Comparison of ENCODE assay signal across 14 mouse cellular contexts in genomic region chr8:79505381-79505780, GRCm38 (mm10).
"Had no signal": no experiment of that assay in that cellular context is flagged by ENCODE, and none has a peak within 500 bp of the region (broad histone marks: within the 10 kb centered on the region; RNA-seq: fewer than 3 reads in every experiment).

No protein-coding gene starts in this region.

- H3K4me3 ChIP-seq: left cerebral cortex, adult 2 months; limb, embryonic 12.5 days; liver, embryonic 13.5 days; lung, embryonic 15.5 days; megakaryocyte, embryonic 14.5 days; midbrain, embryonic 12.5 days had no signal

- H3K36me3 ChIP-seq: limb, embryonic 12.5 days; liver, embryonic 13.5 days; lung, embryonic 15.5 days; midbrain, embryonic 12.5 days had no signal

- H3K4me1 ChIP-seq: limb, embryonic 12.5 days; liver, embryonic 13.5 days; lung, embryonic 15.5 days; midbrain, embryonic 12.5 days had no signal

- H3K4me2 ChIP-seq: limb, embryonic 12.5 days; liver, embryonic 13.5 days; lung, embryonic 15.5 days; midbrain, embryonic 12.5 days had no signal

- H3K27me3 ChIP-seq: limb, embryonic 12.5 days; liver, embryonic 13.5 days; lung, embryonic 15.5 days; midbrain, embryonic 12.5 days had no signal

- H3K9me3 ChIP-seq: limb, embryonic 12.5 days; liver, embryonic 13.5 days; lung, embryonic 15.5 days; megakaryocyte, embryonic 14.5 days; midbrain, embryonic 12.5 days had no signal

- ATAC-seq: liver, postnatal 0 days had no signal

- DNase-seq: kidney, postnatal 25 days; liver; liver, embryonic 13.5 days; liver, postnatal 0 days; lung, postnatal 14 days; right cerebral cortex, adult 18-20 months; right cerebral cortex, postnatal 25 days; thymus, postnatal 36 days had no signal

- H3K27ac ChIP-seq: left cerebral cortex, adult 2 months; limb, embryonic 12.5 days; liver, embryonic 13.5 days; lung, embryonic 15.5 days; macrophage; midbrain, embryonic 12.5 days had no signal

- H3K9ac ChIP-seq: limb, embryonic 12.5 days; liver, embryonic 13.5 days; liver, postnatal 0 days; lung, embryonic 15.5 days; midbrain, embryonic 12.5 days had no signal
